Comparison of ENCODE assay signal across 8 mouse cellular contexts in genomic region chr14:60414691-60415090, GRCm38 (mm10). TPM values are rescaled to one million over a fixed set of nuclear protein-coding genes. Genes with fewer than 3 reads are reported as not detected.
DNase-seq lines count a peak whose midpoint lies in the region; ATAC-seq and TF ChIP-seq lines count a peak whose summit lies in the region.

No protein-coding gene starts in this region.

- TF ChIP-seq CTCF in layer of hippocampus, adult 2 months (conservative IDR thresholded peaks at IDR 0.05): no peak

- no peak overlapping the region for H3K4me3 ChIP-seq in layer of hippocampus, adult 2 months

- peak; percentile 7 for DNase-seq in heart, postnatal 4 days
- no peak for DNase-seq in heart, postnatal 10 days
- DNase-seq in cerebellum, adult 9-11 months: peak; percentile 81
- peak; percentile 73 to 91 for DNase-seq in layer of hippocampus, adult 2 months (ENCODE audit: low spot score in 2 of 2)
- DNase-seq in lung, postnatal 36 days: peak; percentile 39
- no peak for DNase-seq in spleen, postnatal 4 days (ENCODE audit: low spot score in 2 of 2)
- DNase-seq in MN1 (ENCODE audit: low spot score): no peak

- peak overlapping the region; percentile 66 for H3K27ac ChIP-seq in layer of hippocampus, adult 2 months

- intact Hi-C loops in heart, postnatal 10 days (cut with DNase I): no loop called here

- no peak for ATAC-seq in monocyte, adult 5-6 weeks (replicated peaks; ENCODE audit: insufficient number of reproducible peaks, low FRiP score, low TSS enrichment, poor library complexity, severe bottlenecking)

RNA-seq across cellular contexts. Expression of gene Amer2, which starts 41.6 kb away (rescaled TPM):
- under 1 TPM; 0.07 to 0.10 TPM for total RNA-seq in heart, postnatal 4 days (2021)
- under 1 TPM in 1 of 2 experiments, not detected in 1; 0.02 TPM for total RNA-seq in heart, postnatal 10 days (2021)
- 10 to 100 TPM; 47.7 to 49.2 TPM for total RNA-seq in layer of hippocampus, adult 2 months (2021)
- not detected in 3 replicates for total RNA-seq in monocyte, adult 5-6 weeks (2017)

Comparison
In these comparisons a context has a peak if more than half of its experiments do, and no peak if none do; other contexts are left out.
1. DNase-seq: peak in heart, postnatal 4 days (single experiment), cerebellum, adult 9-11 months (single experiment), layer of hippocampus, adult 2 months (2 of 2) and lung, postnatal 36 days (single experiment); none in heart, postnatal 10 days (0 of 2), spleen, postnatal 4 days (0 of 2) and MN1 (single experiment).
2. RNA of gene Amer2, which starts 41.6 kb away (total RNA-seq): 47.7 to 49.2 TPM in layer of hippocampus, adult 2 months; 0.07 to 0.10 TPM in heart, postnatal 4 days, 0.02 TPM in heart, postnatal 10 days and not detected in monocyte, adult 5-6 weeks; every median in the first group is over 10 times any median in the second.